Mouse (Mus musculus) cerebellum, adult 9-11 months (tissue): ENCODE measurements around the gene Ppp2r5d.
A peak's percentile ranks its signal among the peaks of the same experiment; 100 is the strongest.

ENCODE experiments used
- DNase-seq: peaks from one replicate; pipeline ENCODE4 v3.0.0; 2022

The Ppp2r5d gene

GRCm38 (mm10) chr17:46714756-46715481, 10.0 kb upstream of the Ppp2r5d start:
- no peak for DNase-seq

GRCm38 (mm10) chr17:46713849-46714248, 8.9 kb upstream of the Ppp2r5d start:
- DNase-seq = no peak

GRCm38 (mm10) chr17:46712442-46712841, 7.5 kb upstream of the Ppp2r5d start:
- no peak for DNase-seq

GRCm38 (mm10) chr17:46711612-46712271, 6.8 kb upstream of the Ppp2r5d start:
- peak; percentile 70 for DNase-seq

GRCm38 (mm10) chr17:46710959-46711597, 6.2 kb upstream of the Ppp2r5d start, which contains the start of gene Pex6:
TSS of gene Pex6 (plus strand) at chr17:46711463.
- peak; percentile 93 for DNase-seq

GRCm38 (mm10) chr17:46706375-46707089, 1.6 kb upstream of the Ppp2r5d start:
- DNase-seq = peak; percentile 63

GRCm38 (mm10) chr17:46703971-46704886, 682 bp downstream of the Ppp2r5d start:
- peak; percentile 64 for DNase-seq

GRCm38 (mm10) chr17:46702506-46702905, 2.4 kb downstream of the Ppp2r5d start:
- DNase-seq = no peak

- no peak for DNase-seq
These were observed 2.8 kb downstream of the Ppp2r5d start for GRCm38 (mm10) chr17:46702100-46702499.

GRCm38 (mm10) chr17:46701489-46701888, 3.4 kb downstream of the Ppp2r5d start:
- no peak for DNase-seq

GRCm38 (mm10) chr17:46699912-46700311, 5.0 kb downstream of the Ppp2r5d start:
- DNase-seq = peak; percentile 73

GRCm38 (mm10) chr17:46699245-46699644, 5.7 kb downstream of the Ppp2r5d start:
- DNase-seq = no peak

- no peak for DNase-seq
These were observed 6.4 kb downstream of the Ppp2r5d start for GRCm38 (mm10) chr17:46698515-46698914.

- no peak for DNase-seq
These were observed 10.3 kb downstream of the Ppp2r5d start for GRCm38 (mm10) chr17:46694517-46695063.

- no peak for DNase-seq
These were observed 13.5 kb downstream of the Ppp2r5d start for GRCm38 (mm10) chr17:46691390-46691789.

GRCm38 (mm10) chr17:46690665-46691064, 14.2 kb downstream of the Ppp2r5d start:
- DNase-seq = no peak

GRCm38 (mm10) chr17:46685913-46686312, 19.0 kb downstream of the Ppp2r5d start:
- no peak for DNase-seq

- peak; percentile 62 for DNase-seq
These were observed 22.1 kb downstream of the Ppp2r5d start for GRCm38 (mm10) chr17:46682654-46683389.

GRCm38 (mm10) chr17:46681466-46682118, 23.3 kb downstream of the Ppp2r5d start:
- DNase-seq = peak; percentile 69

- DNase-seq = peak; percentile 99
These were observed 24.0 kb downstream of the Ppp2r5d start, which contains the start of gene Klhdc3 for GRCm38 (mm10) chr17:46680760-46681373. TSS of gene Klhdc3 (minus strand) at chr17:46680914.
